Mouse (Mus musculus): ENCODE data around the gene Tor4a. TPM values are rescaled to one million over a fixed set of nuclear protein-coding genes. Genes with fewer than 3 reads are reported as not detected.

Tor4a gene
- total RNA-seq, 1 experiment from 2014 or later = 50.0 TPM

GRCm38 (mm10) chr2:25176573-25176972, 20.1 kb downstream of the Tor4a start:
- no peak for ATAC-seq (ENCODE audit: extremely low read depth, insufficient number of reproducible peaks, low FRiP score, poor library complexity, severe bottlenecking)

- ATAC-seq (ENCODE audit: extremely low read depth, insufficient number of reproducible peaks, low FRiP score, poor library complexity, severe bottlenecking) = no peak
These were observed 21.0 kb downstream of the Tor4a start for GRCm38 (mm10) chr2:25175690-25176078.

GRCm38 (mm10) chr2:25174866-25175689, 21.6 kb downstream of the Tor4a start:
- no peak for ATAC-seq (ENCODE audit: extremely low read depth, insufficient number of reproducible peaks, low FRiP score, poor library complexity, severe bottlenecking)

GRCm38 (mm10) chr2:25173821-25174220, 22.9 kb downstream of the Tor4a start:
- ATAC-seq (ENCODE audit: extremely low read depth, insufficient number of reproducible peaks, low FRiP score, poor library complexity, severe bottlenecking) = no peak

DNA sequence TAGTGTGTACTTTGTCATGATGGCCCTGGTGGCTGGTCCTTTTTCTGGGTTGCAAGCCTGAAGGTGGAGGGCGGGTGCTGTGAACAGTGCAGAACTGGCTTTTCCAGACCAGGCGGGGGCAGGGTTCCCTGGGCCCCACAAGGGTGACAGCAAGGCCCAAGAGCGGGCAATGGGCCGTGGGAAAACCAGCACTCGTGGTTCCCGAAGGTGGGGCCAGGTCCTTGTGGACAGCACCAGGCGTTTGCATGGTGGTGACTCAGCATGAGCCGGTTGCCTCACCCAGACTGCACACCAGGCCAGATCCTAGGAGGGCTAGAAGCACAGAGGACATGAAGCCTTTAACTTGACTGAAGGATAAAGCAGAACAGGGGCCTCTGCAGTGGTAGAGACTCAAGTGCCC, 24.1 kb downstream of the Tor4a start:
- no peak for ATAC-seq (ENCODE audit: extremely low read depth, insufficient number of reproducible peaks, low FRiP score, poor library complexity, severe bottlenecking)

GRCm38 (mm10) chr2:25171769-25172153, 24.9 kb downstream of the Tor4a start:
- ATAC-seq (ENCODE audit: extremely low read depth, insufficient number of reproducible peaks, low FRiP score, poor library complexity, severe bottlenecking) = no peak

DNA sequence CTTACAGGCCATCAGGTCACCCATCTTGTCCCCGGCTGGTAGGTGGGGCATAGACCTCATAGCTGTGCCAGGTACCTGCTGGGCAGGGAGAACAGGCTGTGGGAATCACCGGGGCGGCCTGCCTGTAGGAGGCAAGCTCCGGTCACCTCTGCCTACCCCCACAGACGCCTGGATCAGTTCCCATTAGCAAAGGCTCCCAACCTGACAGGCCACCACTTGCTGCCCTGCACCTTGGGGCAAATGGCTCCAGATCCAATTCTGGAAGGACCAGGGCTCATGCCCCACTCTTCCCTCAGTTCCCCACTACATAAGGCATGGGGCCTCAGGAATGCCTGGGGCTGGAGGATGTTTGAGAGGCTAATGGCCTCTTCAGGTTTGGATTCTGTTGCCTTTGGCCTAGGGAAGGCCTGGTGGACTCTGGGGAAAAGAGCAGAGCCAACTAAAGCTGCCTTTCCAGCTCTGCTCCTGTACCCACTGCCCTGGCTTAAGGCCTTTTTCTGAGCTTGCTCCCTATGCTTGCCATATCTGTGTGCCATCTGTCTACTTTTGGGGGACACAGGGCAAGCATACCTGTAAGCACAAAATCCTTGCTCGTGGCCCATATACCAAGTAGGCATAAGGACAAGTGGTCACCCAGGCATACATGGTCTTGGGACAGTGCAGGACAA, 25.5 kb downstream of the Tor4a start:
- ATAC-seq (ENCODE audit: extremely low read depth, insufficient number of reproducible peaks, low FRiP score, poor library complexity, severe bottlenecking) = no peak

DNA sequence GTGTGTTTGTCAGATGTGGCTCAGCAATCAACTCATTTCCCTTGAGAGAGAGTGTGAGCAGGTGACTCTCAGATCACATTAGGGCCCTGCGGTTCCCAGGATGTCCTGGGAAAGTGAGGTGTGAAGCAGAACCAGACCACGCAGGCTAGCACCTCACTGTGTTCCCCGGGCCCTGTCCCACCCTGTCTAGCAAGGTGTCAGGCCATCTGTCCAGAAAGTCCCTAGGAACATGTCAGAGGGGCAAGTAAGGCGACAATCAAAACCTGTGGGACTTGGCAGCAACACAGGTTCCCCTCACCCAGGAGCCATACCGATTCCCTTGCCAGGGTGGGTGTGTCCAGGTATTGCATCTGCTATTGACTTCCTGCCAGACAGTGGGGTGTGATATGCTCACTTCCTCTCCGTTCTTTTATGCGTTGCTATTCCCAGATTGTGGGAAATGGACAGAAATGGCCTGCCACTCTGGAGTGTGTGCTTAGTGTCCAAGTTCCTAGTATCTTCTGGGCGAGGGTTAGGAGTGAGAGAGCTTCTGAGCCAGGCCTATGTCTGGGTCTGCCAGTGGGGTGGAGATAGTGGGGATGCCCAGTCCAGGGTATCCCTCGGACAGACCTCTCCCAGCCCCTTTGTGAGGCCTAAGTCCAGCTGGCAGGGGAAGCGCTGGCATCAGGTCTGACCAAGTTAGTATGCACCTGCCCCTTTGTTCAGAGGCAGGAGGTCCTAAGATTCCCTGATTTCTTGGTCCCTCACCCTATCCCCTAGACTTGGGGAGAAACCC, 26.2 kb downstream of the Tor4a start:
- no peak for ATAC-seq (ENCODE audit: extremely low read depth, insufficient number of reproducible peaks, low FRiP score, poor library complexity, severe bottlenecking)

GRCm38 (mm10) chr2:25169778-25170177, 26.9 kb downstream of the Tor4a start:
- ATAC-seq (ENCODE audit: extremely low read depth, insufficient number of reproducible peaks, low FRiP score, poor library complexity, severe bottlenecking) = no peak

DNA sequence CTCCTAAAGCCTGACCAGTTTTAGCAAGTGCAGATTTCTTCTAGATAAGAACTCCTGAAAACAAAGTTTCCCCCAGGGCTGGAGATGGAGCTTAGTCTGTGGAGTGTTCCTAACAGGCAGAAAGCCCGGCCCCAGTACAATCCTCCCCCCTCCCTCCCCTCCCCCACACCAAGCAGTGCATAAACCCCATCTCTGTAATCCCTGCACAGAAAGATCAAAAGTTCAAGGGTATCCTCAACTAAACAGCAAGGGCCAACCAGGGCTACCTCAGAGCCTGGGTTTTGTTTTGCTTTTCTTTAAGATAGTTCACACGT, 28.1 kb downstream of the Tor4a start:
- ATAC-seq (ENCODE audit: extremely low read depth, insufficient number of reproducible peaks, low FRiP score, poor library complexity, severe bottlenecking) = no peak

DNA sequence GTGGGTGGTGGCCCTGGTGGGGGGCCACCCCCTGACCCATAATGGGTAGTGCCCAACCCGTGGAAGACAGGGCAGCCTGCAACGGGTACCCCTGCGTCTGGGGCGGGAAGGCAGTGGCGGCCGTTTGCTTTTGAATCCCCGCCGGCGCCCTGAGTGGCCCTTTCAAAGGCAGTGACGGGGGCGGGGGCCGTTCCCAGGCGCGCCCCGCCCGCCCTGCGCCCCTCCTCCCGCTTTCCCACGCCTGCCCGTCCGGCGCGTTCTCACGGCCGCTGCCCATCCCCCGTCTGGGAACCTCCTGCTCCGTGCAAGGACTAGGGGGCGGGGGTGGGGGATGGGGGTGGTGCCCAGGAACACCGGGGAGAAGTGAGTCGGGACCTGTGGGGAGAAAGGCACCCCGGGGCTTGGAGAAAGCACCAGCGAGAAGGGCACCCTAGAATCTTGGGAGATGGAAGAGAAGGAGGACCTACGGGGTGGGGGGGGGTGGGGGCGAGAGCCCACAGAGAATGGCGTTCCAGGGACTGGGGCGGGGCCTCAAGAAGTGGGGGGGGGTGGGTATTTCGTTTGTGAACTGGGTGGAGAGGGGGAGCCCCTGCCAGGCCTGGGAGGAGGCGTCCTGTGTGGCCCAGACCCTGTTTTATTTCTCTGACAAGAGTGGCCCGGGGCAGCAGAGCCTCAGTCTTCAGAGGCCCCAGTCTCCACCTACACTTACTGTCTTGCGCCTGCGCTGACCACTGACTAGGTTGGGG, 28.6 kb downstream of the Tor4a start:
- ATAC-seq (ENCODE audit: extremely low read depth, insufficient number of reproducible peaks, low FRiP score, poor library complexity, severe bottlenecking) = no peak

GRCm38 (mm10) chr2:25167481-25167880, 29.2 kb downstream of the Tor4a start:
- no peak for ATAC-seq (ENCODE audit: extremely low read depth, insufficient number of reproducible peaks, low FRiP score, poor library complexity, severe bottlenecking)

- ATAC-seq (ENCODE audit: extremely low read depth, insufficient number of reproducible peaks, low FRiP score, poor library complexity, severe bottlenecking) = 0 out of 2 replicates have a peak, but pooled peaks have one; percentile 33
These were observed 39.0 kb downstream of the Tor4a start for GRCm38 (mm10) chr2:25157655-25158054.

DNA sequence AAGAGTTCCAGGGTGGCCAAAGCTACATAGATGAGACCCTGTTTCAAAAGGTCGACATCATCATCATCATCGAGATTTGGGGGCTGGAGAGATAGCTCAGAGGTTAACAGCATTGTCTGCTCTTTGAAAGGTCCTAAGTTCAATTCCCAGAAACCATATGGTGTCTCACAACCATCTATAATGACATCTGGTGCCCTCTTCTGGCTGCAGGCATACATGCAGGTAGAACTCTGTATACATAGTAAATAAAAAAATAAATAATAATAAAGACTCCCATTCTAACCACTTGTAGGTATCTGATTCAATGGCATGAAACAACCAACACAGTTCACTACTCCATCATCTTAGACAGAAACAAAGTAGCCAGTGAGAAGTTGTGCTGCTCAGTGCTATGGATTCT, 39.7 kb downstream of the Tor4a start:
- ATAC-seq (ENCODE audit: extremely low read depth, insufficient number of reproducible peaks, low FRiP score, poor library complexity, severe bottlenecking) = no peak

GRCm38 (mm10) chr2:25156177-25156576, 40.5 kb downstream of the Tor4a start:
- ATAC-seq (ENCODE audit: extremely low read depth, insufficient number of reproducible peaks, low FRiP score, poor library complexity, severe bottlenecking) = no peak

- no peak for ATAC-seq (ENCODE audit: extremely low read depth, insufficient number of reproducible peaks, low FRiP score, poor library complexity, severe bottlenecking)
These were observed 45.3 kb downstream of the Tor4a start for GRCm38 (mm10) chr2:25151280-25151956.

- ATAC-seq (ENCODE audit: extremely low read depth, insufficient number of reproducible peaks, low FRiP score, poor library complexity, severe bottlenecking) = no peak
These were observed 47.0 kb downstream of the Tor4a start for GRCm38 (mm10) chr2:25149643-25150042.

DNA sequence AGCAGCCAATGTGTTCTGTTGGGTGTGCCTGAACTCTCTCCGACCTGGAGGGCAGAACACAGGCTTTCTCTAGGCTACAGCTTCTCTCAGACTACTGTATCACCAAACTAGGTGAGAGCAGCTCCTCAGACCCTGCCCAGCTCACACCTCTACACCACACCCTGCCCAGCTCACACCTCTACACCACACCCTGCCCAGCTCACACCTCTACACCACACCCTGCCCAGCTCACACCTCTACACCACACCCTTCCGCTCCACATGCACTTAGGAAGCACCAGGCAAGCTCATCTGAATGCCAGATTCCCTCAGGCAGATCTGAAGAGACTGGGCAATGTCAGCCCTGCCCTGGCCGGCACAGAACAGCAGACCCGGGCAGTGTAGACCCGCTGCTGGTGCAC, 48.8 kb downstream of the Tor4a start:
- no peak for ATAC-seq (ENCODE audit: extremely low read depth, insufficient number of reproducible peaks, low FRiP score, poor library complexity, severe bottlenecking)

- no peak for ATAC-seq (ENCODE audit: extremely low read depth, insufficient number of reproducible peaks, low FRiP score, poor library complexity, severe bottlenecking)
These were observed 49.3 kb downstream of the Tor4a start for GRCm38 (mm10) chr2:25147398-25147797.
